Mouse (Mus musculus) gastrocnemius, adult 2 months (tissue): ENCODE measurements around the gene Aldoart1. TPM values are rescaled to one million over a fixed set of nuclear protein-coding genes. Genes with fewer than 3 reads are reported as not detected.

Source experiments
- DNase-seq: peaks from one replicate; pipeline ENCODE4 v3.0.0; 2022
- H3K27ac ChIP-seq: fragments of 200-600 bp; 2 replicates; pipeline ENCODE4 v1.8.1; 2022; ENCODE audit warnings: mild to moderate bottlenecking
- H3K4me3 ChIP-seq: fragments of 200-600 bp; 2 replicates; pipeline ENCODE4 v1.8.1; 2022; ENCODE audit warnings: mild to moderate bottlenecking, moderate library complexity
- CTCF ChIP-seq: fragments of 200-600 bp; IDR thresholded peaks from 2 replicates; pipeline ENCODE4 v1.8.1; 2022; ENCODE audit warnings: antibody characterized with exemption, mild to moderate bottlenecking, moderate library complexity
- intact Hi-C: fragments of 180-260 bp; cut with DNase I; formaldehyde crosslinking; loops from one replicate; pipeline ENCODE4 v1.15.1; 2025
- long read RNA-seq, 2 experiments: library from polyadenylated mRNA; stranded (forward); transcript quantifications; one replicate each; pipeline ENCODE4 v2.0.0; 2021
- total RNA-seq, 2 experiments: library from RNA; stranded (reverse); gene quantifications; 2 replicates each; pipeline ENCODE4 v1.2.3; 2021

The Aldoart1 gene
- total RNA-seq, result under 1 TPM; 0.31 to 0.87 TPM
- long read RNA-seq, experiment 1, result 0 reads
- long read RNA-seq, experiment 2, result 0 reads

GRCm38 (mm10) chr4:72852534-72852933 lies at the start of gene Aldoart1:
Gene Aldoart1, minus strand, starts transcription at chr4:72852634.
- no peak within 1 kb of the TSS for H3K27ac ChIP-seq
- TF ChIP-seq CTCF, result no peak
- peak; percentile 13 for DNase-seq
- no peak within 1 kb of the TSS for H3K4me3 ChIP-seq
- intact Hi-C loops, result no loop called here

- H3K4me3 ChIP-seq, result no peak overlapping the region
- intact Hi-C loops, result no loop called here
- no peak for DNase-seq
- no peak overlapping the region for H3K27ac ChIP-seq
- no peak for TF ChIP-seq CTCF
These were observed 49.1 kb upstream of the Aldoart1 start for GRCm38 (mm10) chr4:72901566-72901965.

GRCm38 (mm10) chr4:72865371-72866075 lies 13.1 kb upstream of the Aldoart1 start:
- no peak for TF ChIP-seq CTCF
- H3K27ac ChIP-seq, result no peak overlapping the region
- H3K4me3 ChIP-seq, result no peak overlapping the region
- intact Hi-C loops, result no loop called here
- no peak for DNase-seq

GRCm38 (mm10) chr4:72844276-72844675 lies 8.2 kb downstream of the Aldoart1 start:
- no peak for DNase-seq
- TF ChIP-seq CTCF, result no peak
- Histone ChIP-seq H3K4me3 (no peak overlapping the region), H3K27ac (no peak overlapping the region)
- intact Hi-C loops, result no loop called here

- intact Hi-C loops, result no loop called here
- Histone ChIP-seq H3K4me3 (no peak overlapping the region), H3K27ac (no peak overlapping the region)
- DNase-seq, result no peak
- no peak for TF ChIP-seq CTCF
These were observed 9.4 kb downstream of the Aldoart1 start for GRCm38 (mm10) chr4:72843025-72843424.

GRCm38 (mm10) chr4:72836430-72836829 lies 16.0 kb downstream of the Aldoart1 start:
- no peak for DNase-seq
- H3K4me3 ChIP-seq, result no peak overlapping the region
- H3K27ac ChIP-seq, result no peak overlapping the region
- TF ChIP-seq CTCF, result no peak
- intact Hi-C loops, result no loop called here

- H3K4me3 ChIP-seq, result no peak overlapping the region
- DNase-seq, result no peak
- H3K27ac ChIP-seq, result no peak overlapping the region
- intact Hi-C loops, result no loop called here
- no peak for TF ChIP-seq CTCF
These were observed 17.0 kb downstream of the Aldoart1 start for GRCm38 (mm10) chr4:72835400-72835799.

GRCm38 (mm10) chr4:72800816-72801215 lies 51.6 kb downstream of the Aldoart1 start:
- no peak for TF ChIP-seq CTCF
- no peak overlapping the region for H3K4me3 ChIP-seq
- DNase-seq, result no peak
- intact Hi-C loops, result no loop called here
- H3K27ac ChIP-seq, result no peak overlapping the region
